Mouse (Mus musculus): ENCODE measurements around the gene Mindy1. TPM values are rescaled to one million over a fixed set of nuclear protein-coding genes. Genes with fewer than 3 reads are reported as not detected.

The Mindy1 gene
- total RNA-seq, 2 experiments from 2014 or later, result 17.0 to 19.7 TPM

GRCm38 (mm10) chr3:95266052-95266451, 15.1 kb upstream of the Mindy1 start:
- DNase-seq (ENCODE audit: low spot score in 2 of 2), result no peak

GRCm38 (mm10) chr3:95267855-95268254, 13.3 kb upstream of the Mindy1 start:
- no peak for DNase-seq (ENCODE audit: low spot score in 2 of 2)

GRCm38 (mm10) chr3:95269789-95270188, 11.4 kb upstream of the Mindy1 start:
- DNase-seq (ENCODE audit: low spot score in 2 of 2), result peak in 1 of 2 experiments; percentile 21

- DNase-seq (ENCODE audit: low spot score in 2 of 2), result no peak
Observed at GRCm38 (mm10) chr3:95270766-95271364, 10.3 kb upstream of the Mindy1 start.

GRCm38 (mm10) chr3:95273471-95273870, 7.7 kb upstream of the Mindy1 start:
- no peak for DNase-seq (ENCODE audit: low spot score in 2 of 2)

GRCm38 (mm10) chr3:95274453-95274852, 6.7 kb upstream of the Mindy1 start:
- DNase-seq (ENCODE audit: low spot score in 2 of 2), result no peak

- DNase-seq (ENCODE audit: low spot score in 2 of 2), result no peak
Observed at GRCm38 (mm10) chr3:95275161-95275560, 6.0 kb upstream of the Mindy1 start.

- DNase-seq (ENCODE audit: low spot score in 2 of 2), result no peak
Observed at GRCm38 (mm10) chr3:95276428-95276934, 4.7 kb upstream of the Mindy1 start.

GRCm38 (mm10) chr3:95277149-95277551, 4.0 kb upstream of the Mindy1 start:
- DNase-seq (ENCODE audit: low spot score in 2 of 2), result no peak

GRCm38 (mm10) chr3:95280747-95281146, 398 bp upstream of the Mindy1 start:
- DNase-seq (ENCODE audit: low spot score in 2 of 2), result peak in 1 of 2 experiments; percentile 19

- DNase-seq (ENCODE audit: low spot score in 2 of 2), result no peak
Observed at GRCm38 (mm10) chr3:95282381-95282864, 1.3 kb downstream of the Mindy1 start.

GRCm38 (mm10) chr3:95282865-95283588, 1.9 kb downstream of the Mindy1 start:
- DNase-seq (ENCODE audit: low spot score in 2 of 2), result peak; percentile 59 to 75

GRCm38 (mm10) chr3:95283589-95283941, 2.4 kb downstream of the Mindy1 start:
- DNase-seq (ENCODE audit: low spot score in 2 of 2), result no peak

- DNase-seq (ENCODE audit: low spot score in 2 of 2), result no peak
Observed at GRCm38 (mm10) chr3:95284062-95284461, 2.9 kb downstream of the Mindy1 start.

GRCm38 (mm10) chr3:95284501-95285281, 3.5 kb downstream of the Mindy1 start:
- DNase-seq (ENCODE audit: low spot score in 2 of 2), result no peak

GRCm38 (mm10) chr3:95285390-95285789, 4.2 kb downstream of the Mindy1 start:
- no peak for DNase-seq (ENCODE audit: low spot score in 2 of 2)

GRCm38 (mm10) chr3:95286011-95286410, 4.9 kb downstream of the Mindy1 start:
- DNase-seq (ENCODE audit: low spot score in 2 of 2), result no peak

- DNase-seq (ENCODE audit: low spot score in 2 of 2), result no peak
Observed at GRCm38 (mm10) chr3:95286510-95286909, 5.4 kb downstream of the Mindy1 start.

- DNase-seq (ENCODE audit: low spot score in 2 of 2), result no peak
Observed at GRCm38 (mm10) chr3:95287541-95287940, 6.4 kb downstream of the Mindy1 start.

GRCm38 (mm10) chr3:95289419-95289818, 8.3 kb downstream of the Mindy1 start:
- no peak for DNase-seq (ENCODE audit: low spot score in 2 of 2)

- no peak for DNase-seq (ENCODE audit: low spot score in 2 of 2)
Observed at GRCm38 (mm10) chr3:95290156-95290555, 9.0 kb downstream of the Mindy1 start.

- no peak for DNase-seq (ENCODE audit: low spot score in 2 of 2)
Observed at GRCm38 (mm10) chr3:95291041-95291440, 9.9 kb downstream of the Mindy1 start.

All from left cerebral cortex, adult 18-20 months (tissue).